Mouse (Mus musculus): ENCODE results near the gene Pbld2. TPM values are rescaled to one million over a fixed set of nuclear protein-coding genes. Genes with fewer than 3 reads are reported as not detected.
A peak's percentile ranks its signal among the peaks of the same experiment; 100 is the strongest.

The Pbld2 gene
- total RNA-seq, 2 experiments from 2014 or later: 4.9 to 8.0 TPM

DNA sequence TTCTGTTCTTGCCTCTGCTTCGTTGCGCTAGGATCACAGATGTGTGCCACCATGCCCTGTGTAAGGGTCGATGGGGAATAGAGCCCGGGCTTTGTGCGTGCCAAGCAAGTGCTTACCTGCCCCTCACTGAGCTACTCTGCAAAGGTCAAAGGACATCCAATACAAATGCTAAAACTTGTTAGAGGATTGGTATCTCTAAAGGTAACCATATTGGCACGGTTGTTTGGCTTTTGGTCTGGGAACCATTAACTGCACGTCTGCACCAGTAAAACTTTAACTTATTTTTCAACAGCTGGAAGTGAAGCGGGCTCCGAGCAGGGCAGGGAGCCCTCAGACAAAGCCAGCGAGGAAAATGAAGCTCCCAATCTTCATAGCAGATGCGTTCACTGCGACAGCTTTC is 37.2 kb downstream of the Pbld2 start:
- DNase-seq (ENCODE audit: low spot score in 2 of 2): no peak

DNA sequence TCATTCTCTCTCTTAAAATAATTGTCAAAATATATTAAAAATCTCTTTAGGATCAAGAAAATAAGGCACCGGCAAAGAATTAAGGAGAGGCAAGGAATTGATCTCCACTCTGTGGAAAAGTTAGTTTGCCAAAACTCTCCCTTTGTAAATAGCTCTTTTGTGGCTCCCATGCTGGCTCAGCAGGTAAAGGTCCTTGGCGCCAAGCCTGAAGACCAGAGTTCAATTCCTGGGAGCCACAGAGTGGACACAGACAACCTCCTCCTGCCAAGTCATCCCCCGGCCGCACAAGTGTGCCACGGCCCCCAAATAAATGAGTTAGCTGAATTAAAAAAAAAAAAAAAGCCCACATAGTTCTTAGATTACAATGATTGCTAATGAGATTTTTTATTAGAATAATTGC is 38.6 kb downstream of the Pbld2 start:
- no peak for DNase-seq (ENCODE audit: low spot score in 2 of 2)

DNA sequence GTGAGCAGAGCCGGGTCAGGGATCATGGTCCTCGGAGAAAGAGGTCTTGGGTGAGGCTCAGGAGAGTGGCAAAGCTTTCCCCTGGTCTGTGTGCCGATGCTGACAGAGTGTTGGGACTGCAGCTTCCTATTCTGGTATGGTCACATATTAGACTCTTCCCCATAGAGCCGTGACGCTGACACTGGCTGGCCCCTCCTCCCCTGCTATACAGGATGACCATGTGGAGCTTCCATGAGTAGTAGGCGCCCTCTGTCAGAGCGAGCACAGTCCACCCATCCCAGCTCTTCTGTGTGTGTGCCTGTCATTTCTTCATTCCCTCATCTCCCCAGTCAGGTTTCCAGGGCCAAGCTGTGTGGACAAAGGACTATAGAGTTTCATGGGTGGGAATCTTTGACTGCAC is 39.2 kb downstream of the Pbld2 start:
- no peak for DNase-seq (ENCODE audit: low spot score in 2 of 2)

- DNase-seq (ENCODE audit: low spot score in 2 of 2): no peak
Observed at GRCm38 (mm10) chr10:63064516-63064915, 40.4 kb downstream of the Pbld2 start.

- DNase-seq (ENCODE audit: low spot score in 2 of 2): no peak
Observed at GRCm38 (mm10) chr10:63065561-63065960, 41.4 kb downstream of the Pbld2 start.

DNA sequence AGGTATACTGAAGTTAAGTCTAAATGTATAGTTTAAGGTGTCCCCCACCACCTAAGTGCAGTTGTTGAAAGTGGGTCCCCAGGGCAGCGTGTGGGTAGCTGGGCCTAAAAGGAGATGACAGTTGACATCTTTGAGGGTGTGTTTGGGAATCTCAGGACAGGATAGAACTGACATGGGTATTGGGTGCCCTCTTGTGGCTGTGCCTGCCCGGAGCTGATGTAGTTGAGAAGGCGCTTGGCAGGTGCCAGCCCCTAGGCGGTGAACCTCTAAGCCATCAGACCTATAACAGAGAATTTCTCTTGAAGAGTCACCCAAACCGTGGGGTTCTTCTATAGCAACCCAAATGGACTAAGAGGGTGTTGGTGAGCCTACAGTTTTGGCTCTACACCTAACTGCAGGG is 41.9 kb downstream of the Pbld2 start:
- DNase-seq (ENCODE audit: low spot score in 2 of 2): peak; percentile 56 to 60

- DNase-seq (ENCODE audit: low spot score in 2 of 2): no peak
Observed at GRCm38 (mm10) chr10:63086304-63086703, 62.2 kb downstream of the Pbld2 start.

DNA sequence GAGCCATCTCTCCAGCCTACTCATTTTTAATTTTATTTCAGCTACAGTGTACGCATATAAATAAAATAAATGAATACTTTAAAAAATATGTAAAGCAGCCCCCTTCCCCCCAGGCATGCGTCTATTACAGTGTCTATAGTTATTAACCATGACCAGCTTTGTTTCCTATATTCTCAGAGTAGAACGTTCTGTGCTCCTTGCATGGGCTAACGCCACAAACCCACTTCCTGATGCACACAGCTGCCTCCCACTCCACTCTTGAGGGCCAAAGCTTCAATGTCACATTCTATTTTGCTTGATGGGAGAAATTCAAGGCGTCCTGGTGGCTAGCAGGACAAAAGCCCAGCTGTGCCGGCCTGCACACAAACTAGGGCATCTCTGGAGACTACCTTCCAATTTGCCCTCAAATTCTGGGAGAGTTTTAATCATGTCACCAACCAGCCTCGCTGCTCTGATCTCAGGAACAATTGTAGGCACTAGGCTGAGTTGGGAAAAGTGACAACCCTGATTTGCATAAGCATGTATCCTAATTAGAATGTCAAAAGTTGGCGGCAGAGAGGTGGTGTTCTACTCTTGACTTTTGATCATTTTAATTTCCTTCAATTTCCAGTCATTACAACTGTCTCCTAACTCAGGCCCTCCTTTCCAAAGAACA is 65.1 kb downstream of the Pbld2 start:
- DNase-seq (ENCODE audit: low spot score in 2 of 2): no peak

- no peak for DNase-seq (ENCODE audit: low spot score in 2 of 2)
Observed at GRCm38 (mm10) chr10:63089758-63090571, 65.8 kb downstream of the Pbld2 start.

GRCm38 (mm10) chr10:63091915-63092314 is 67.8 kb downstream of the Pbld2 start:
- no peak for DNase-seq (ENCODE audit: low spot score in 2 of 2)

DNA sequence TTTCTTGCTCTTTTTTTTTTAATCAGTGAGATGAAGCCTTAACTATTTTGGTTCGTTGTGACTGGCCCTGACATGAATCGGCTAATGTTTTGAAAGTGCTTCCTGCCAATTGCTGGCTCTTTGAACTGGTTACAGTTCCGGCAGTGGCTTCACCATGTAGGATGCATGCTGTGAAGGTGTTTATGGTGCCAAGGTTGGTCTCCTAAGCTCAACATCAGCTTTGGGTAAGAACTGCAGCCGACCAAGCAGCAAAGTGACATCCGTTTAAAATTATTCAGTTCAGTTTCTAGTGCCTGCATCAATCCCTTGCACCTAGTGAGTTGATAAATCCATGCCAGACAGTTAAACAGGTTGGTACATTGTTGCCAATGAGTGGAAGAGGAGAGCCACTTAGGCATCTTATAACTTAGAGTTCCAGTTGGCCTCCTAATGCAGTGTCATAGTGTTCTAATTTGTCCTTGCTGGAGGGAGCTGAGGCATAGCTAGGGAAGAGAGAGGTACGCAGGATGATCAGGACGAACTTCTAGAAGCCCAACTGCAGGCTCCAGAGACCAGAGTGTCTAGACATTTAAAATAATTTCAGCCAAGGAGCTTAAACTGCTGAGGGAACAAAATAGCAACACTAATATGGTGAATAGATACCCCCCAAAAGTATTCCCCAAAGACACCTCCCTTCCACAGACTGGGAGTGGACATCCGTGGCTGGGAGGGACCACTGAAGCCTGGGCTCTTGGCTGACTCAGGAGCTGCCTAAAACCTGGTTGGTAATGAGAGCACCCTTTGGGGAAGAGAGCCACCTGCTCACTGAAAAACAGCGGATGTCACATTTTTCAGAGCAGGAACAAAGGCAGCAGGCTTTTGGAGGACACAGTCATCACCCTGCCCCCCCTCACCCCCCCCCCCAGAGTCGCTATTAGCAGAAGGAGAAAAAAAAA is 68.8 kb downstream of the Pbld2 start:
- DNase-seq (ENCODE audit: low spot score in 2 of 2): no peak

DNA sequence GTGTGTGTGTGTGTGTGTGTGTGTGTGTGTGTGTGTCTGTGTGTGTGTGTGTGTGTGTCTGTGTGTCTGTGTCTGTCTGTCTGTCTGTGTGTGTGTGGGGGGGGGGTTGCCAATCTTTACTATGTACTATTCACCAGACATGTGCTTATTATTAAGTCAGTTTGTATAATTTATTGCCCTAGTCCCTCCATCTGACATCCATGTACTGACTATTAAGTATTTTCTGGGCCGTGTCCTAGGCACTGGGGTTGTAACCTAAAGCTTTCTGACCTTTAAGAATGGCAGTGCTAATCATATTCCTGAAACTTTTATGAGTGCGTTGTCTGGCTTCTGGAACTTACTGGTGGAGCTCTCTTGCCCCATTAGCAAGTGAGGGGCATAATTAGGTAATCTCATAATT is 72.6 kb downstream of the Pbld2 start:
- DNase-seq (ENCODE audit: low spot score in 2 of 2): no peak

GRCm38 (mm10) chr10:63098191-63098590 is 74.1 kb downstream of the Pbld2 start:
- DNase-seq (ENCODE audit: low spot score in 2 of 2): no peak

DNA sequence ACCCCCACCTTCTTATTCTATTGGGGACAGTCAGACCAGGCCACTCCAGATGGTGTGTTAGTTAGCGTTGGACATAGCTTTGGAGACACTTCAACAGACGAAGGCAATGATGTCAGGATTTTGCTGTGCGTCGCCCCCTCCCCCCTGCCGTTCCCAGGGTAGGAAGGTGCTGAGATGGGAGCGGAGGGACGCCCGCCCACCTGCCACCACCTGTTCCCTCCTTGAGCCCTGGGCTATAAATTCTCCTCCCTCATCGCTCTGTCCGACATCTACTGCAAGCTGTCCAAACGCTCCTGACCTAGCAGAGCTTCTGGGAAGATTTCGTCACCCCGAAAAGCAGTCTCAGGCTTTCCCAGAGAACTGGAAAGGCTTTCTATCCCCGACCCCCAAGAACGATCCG is 75.4 kb downstream of the Pbld2 start, which contains the start of gene Atoh7:
Atoh7 (plus strand) TSS at position 131 of the 400 bp plus-strand sequence.
- DNase-seq (ENCODE audit: low spot score in 2 of 2): no peak

- peak in 1 of 2 experiments; percentile 13 for DNase-seq (ENCODE audit: low spot score in 2 of 2)
Observed at GRCm38 (mm10) chr10:63099941-63100562, 75.9 kb downstream of the Pbld2 start.

GRCm38 (mm10) chr10:63100657-63101056 is 76.5 kb downstream of the Pbld2 start:
- no peak for DNase-seq (ENCODE audit: low spot score in 2 of 2)

Other genes starting within 250 kb of the Pbld2 start
- gene Ccar1, start 232.0 kb upstream of the Pbld2 start, total RNA-seq (2021): 10 to 100 TPM; 89.8 to 93.2 TPM
- 10 to 100 TPM; 19.1 to 19.6 TPM for gene Tet1, start 115.3 kb upstream of the Pbld2 start, total RNA-seq (2021)
- 10 to 100 TPM; 34.3 to 36.6 TPM for gene Slc25a16, start 103.7 kb upstream of the Pbld2 start, total RNA-seq (2021)
- 10 to 100 TPM in 1 of 2 experiments, 1 to 10 TPM in 1; 9.5 to 11.8 TPM for gene Dna2, start 77.3 kb upstream of the Pbld2 start, total RNA-seq (2021)
- gene Rufy2, start 44.1 kb upstream of the Pbld2 start, total RNA-seq (2021): 10 to 100 TPM; 26.0 to 32.5 TPM
- gene Hnrnph3, start 98 bp upstream of the Pbld2 start, total RNA-seq (2021): 10 to 100 TPM; 64.9 to 75.4 TPM
- 1 to 10 TPM; 5.7 to 7.1 TPM for gene Pbld1, start 35.8 kb downstream of the Pbld2 start, total RNA-seq (2021)
- not detected for gene Atoh7, start 75.3 kb downstream of the Pbld2 start, total RNA-seq (2021)
- gene Mypn, start 179.6 kb downstream of the Pbld2 start, total RNA-seq (2021): 1 to 10 TPM; 1.9 to 5.7 TPM
- gene Herc4, start 219.5 kb downstream of the Pbld2 start, total RNA-seq (2021): 10 to 100 TPM; 92.3 to 93.1 TPM

Data from adrenal gland, postnatal 4 days (tissue).